Mouse (Mus musculus): ENCODE measurements around the gene Sh2d3c. TPM values are rescaled to one million over a fixed set of nuclear protein-coding genes. Genes with fewer than 3 reads are reported as not detected.
A peak's percentile ranks its signal among the peaks of the same experiment; 100 is the strongest.

The Sh2d3c gene
- polyA plus RNA-seq, 1 experiment from 2014 or later: 32.4 TPM

- Histone ChIP-seq H3K9ac (ENCODE audit: low read length) (peak overlapping the region; percentile 94; the same call in 1 of the 2 replicates), H3K4me3 (ENCODE audit: low read length) (no peak overlapping the region), H3K4me2 (ENCODE audit: low read depth, low read length) (no peak overlapping the region), H3K36me3 (ENCODE audit: control insufficient read depth, insufficient read depth) (0 out of 2 replicates have a peak, but pooled peaks cover 3% of the 10 kb centered on the region), H3K27ac (ENCODE audit: low read length) (no peak overlapping the region), H3K9me3 (replicated peaks; ENCODE audit: control insufficient read depth, low read length) (no peaks in the 10 kb centered on the region), H3K4me1 (ENCODE audit: control insufficient read depth, insufficient read depth, low read length) (peaks cover 8% of the 10 kb centered on the region), H3K27me3 (ENCODE audit: control insufficient read depth, insufficient read depth, low read length) (no peaks in the 10 kb centered on the region)
- no peak for ATAC-seq (replicated peaks; ENCODE audit: extremely low read depth, insufficient read depth, low FRiP score)
- 92% methylated on average over 14 of the region's 14 CpGs for WGBS
Measured at GRCm38 (mm10) chr2:32692496-32692895, 28.4 kb upstream of the Sh2d3c start.

- H3K9me3 ChIP-seq (replicated peaks; ENCODE audit: control insufficient read depth, low read length): no peaks in the 10 kb centered on the region
- no peaks in the 10 kb centered on the region for H3K36me3 ChIP-seq (ENCODE audit: control insufficient read depth, insufficient read depth)
- peak overlapping the region; percentile 94 for H3K9ac ChIP-seq (ENCODE audit: low read length)
- peak overlapping the region; percentile 85 for H3K4me3 ChIP-seq (ENCODE audit: low read length)
- peaks cover 8% of the 10 kb centered on the region for H3K4me1 ChIP-seq (ENCODE audit: control insufficient read depth, insufficient read depth, low read length)
- peak overlapping the region; percentile 78 for H3K4me2 ChIP-seq (ENCODE audit: low read depth, low read length)
- peak overlapping the region; percentile 86 for H3K27ac ChIP-seq (ENCODE audit: low read length)
- 17% methylated on average over 7 of the region's 7 CpGs for WGBS
- ATAC-seq (replicated peaks; ENCODE audit: extremely low read depth, insufficient read depth, low FRiP score): no peak
- H3K27me3 ChIP-seq (ENCODE audit: control insufficient read depth, insufficient read depth, low read length): no peaks in the 10 kb centered on the region
Measured at GRCm38 (mm10) chr2:32693282-32693681, 27.6 kb upstream of the Sh2d3c start.

GRCm38 (mm10) chr2:32693823-32694411 is 26.9 kb upstream of the Sh2d3c start:
- peak; percentile 97 for ATAC-seq (replicated peaks; ENCODE audit: extremely low read depth, insufficient read depth, low FRiP score)
- 0% methylated on average over 51 of the region's 51 CpGs for WGBS
- Histone ChIP-seq H3K36me3 (ENCODE audit: control insufficient read depth, insufficient read depth) (no peaks in the 10 kb centered on the region), H3K4me2 (ENCODE audit: low read depth, low read length) (peak overlapping the region; percentile 78), H3K9me3 (replicated peaks; ENCODE audit: control insufficient read depth, low read length) (no peaks in the 10 kb centered on the region), H3K27ac (ENCODE audit: low read length) (peak overlapping the region; percentile 86), H3K9ac (ENCODE audit: low read length) (peak overlapping the region; percentile 94), H3K4me1 (ENCODE audit: control insufficient read depth, insufficient read depth, low read length) (peaks cover 8% of the 10 kb centered on the region), H3K27me3 (ENCODE audit: control insufficient read depth, insufficient read depth, low read length) (no peaks in the 10 kb centered on the region), H3K4me3 (ENCODE audit: low read length) (peak overlapping the region; percentile 85)

GRCm38 (mm10) chr2:32694691-32695090 is 26.2 kb upstream of the Sh2d3c start:
- Histone ChIP-seq H3K4me1 (ENCODE audit: control insufficient read depth, insufficient read depth, low read length) (peaks cover 8% of the 10 kb centered on the region), H3K27me3 (ENCODE audit: control insufficient read depth, insufficient read depth, low read length) (no peaks in the 10 kb centered on the region), H3K36me3 (ENCODE audit: control insufficient read depth, insufficient read depth) (no peaks in the 10 kb centered on the region), H3K27ac (ENCODE audit: low read length) (peak overlapping the region; percentile 67), H3K9ac (ENCODE audit: low read length) (peak overlapping the region; percentile 71), H3K9me3 (replicated peaks; ENCODE audit: control insufficient read depth, low read length) (no peaks in the 10 kb centered on the region), H3K4me2 (ENCODE audit: low read depth, low read length) (peak overlapping the region; percentile 78), H3K4me3 (ENCODE audit: low read length) (peak overlapping the region; percentile 85)
- WGBS: 78% methylated on average over 12 of the region's 12 CpGs
- ATAC-seq (replicated peaks; ENCODE audit: extremely low read depth, insufficient read depth, low FRiP score): no peak

GRCm38 (mm10) chr2:32699680-32700079 is 21.2 kb upstream of the Sh2d3c start:
- 72% methylated on average over 6 of the region's 6 CpGs for WGBS
- Histone ChIP-seq H3K27ac (ENCODE audit: low read length) (no peak overlapping the region), H3K4me3 (ENCODE audit: low read length) (no peak overlapping the region), H3K36me3 (ENCODE audit: control insufficient read depth, insufficient read depth) (peaks cover 8% of the 10 kb centered on the region), H3K4me2 (ENCODE audit: low read depth, low read length) (no peak overlapping the region), H3K4me1 (ENCODE audit: control insufficient read depth, insufficient read depth, low read length) (no peaks in the 10 kb centered on the region), H3K9me3 (replicated peaks; ENCODE audit: control insufficient read depth, low read length) (no peaks in the 10 kb centered on the region), H3K27me3 (ENCODE audit: control insufficient read depth, insufficient read depth, low read length) (no peaks in the 10 kb centered on the region), H3K9ac (ENCODE audit: low read length) (no peak overlapping the region)
- ATAC-seq (replicated peaks; ENCODE audit: extremely low read depth, insufficient read depth, low FRiP score): no peak

GRCm38 (mm10) chr2:32700966-32701743 is 19.7 kb upstream of the Sh2d3c start:
- WGBS: 79% methylated on average over 14 of the region's 14 CpGs
- no peak overlapping the region for H3K27ac ChIP-seq (ENCODE audit: low read length)
- no peaks in the 10 kb centered on the region for H3K4me1 ChIP-seq (ENCODE audit: control insufficient read depth, insufficient read depth, low read length)
- peaks cover 19% of the 10 kb centered on the region for H3K36me3 ChIP-seq (ENCODE audit: control insufficient read depth, insufficient read depth)
- H3K27me3 ChIP-seq (ENCODE audit: control insufficient read depth, insufficient read depth, low read length): no peaks in the 10 kb centered on the region
- no peak overlapping the region for H3K9ac ChIP-seq (ENCODE audit: low read length)
- ATAC-seq (replicated peaks; ENCODE audit: extremely low read depth, insufficient read depth, low FRiP score): no peak
- no peaks in the 10 kb centered on the region for H3K9me3 ChIP-seq (replicated peaks; ENCODE audit: control insufficient read depth, low read length)
- H3K4me3 ChIP-seq (ENCODE audit: low read length): no peak overlapping the region
- no peak overlapping the region for H3K4me2 ChIP-seq (ENCODE audit: low read depth, low read length)

- 93% methylated on average over 8 of the region's 8 CpGs for WGBS
- H3K4me2 ChIP-seq (ENCODE audit: low read depth, low read length): no peak overlapping the region
- no peak overlapping the region for H3K27ac ChIP-seq (ENCODE audit: low read length)
- H3K4me3 ChIP-seq (ENCODE audit: low read length): no peak overlapping the region
- H3K36me3 ChIP-seq (ENCODE audit: control insufficient read depth, insufficient read depth): peaks cover 34% of the 10 kb centered on the region
- no peak overlapping the region for H3K9ac ChIP-seq (ENCODE audit: low read length)
- H3K4me1 ChIP-seq (ENCODE audit: control insufficient read depth, insufficient read depth, low read length): no peaks in the 10 kb centered on the region
- no peaks in the 10 kb centered on the region for H3K9me3 ChIP-seq (replicated peaks; ENCODE audit: control insufficient read depth, low read length)
- ATAC-seq (replicated peaks; ENCODE audit: extremely low read depth, insufficient read depth, low FRiP score): no peak
- no peaks in the 10 kb centered on the region for H3K27me3 ChIP-seq (ENCODE audit: control insufficient read depth, insufficient read depth, low read length)
Measured at GRCm38 (mm10) chr2:32703046-32703445, 17.8 kb upstream of the Sh2d3c start.

- H3K36me3 ChIP-seq (ENCODE audit: control insufficient read depth, insufficient read depth): peaks cover 42% of the 10 kb centered on the region
Measured at GRCm38 (mm10) chr2:32704021-32704421, 16.8 kb upstream of the Sh2d3c start, which contains the start of gene Fpgs. TSS of gene Fpgs (minus strand) at chr2:32704145.

GRCm38 (mm10) chr2:32705018-32705417 is 15.8 kb upstream of the Sh2d3c start:
- H3K4me3 ChIP-seq (ENCODE audit: low read length): no peak overlapping the region
- H3K9me3 ChIP-seq (replicated peaks; ENCODE audit: control insufficient read depth, low read length): no peaks in the 10 kb centered on the region
- H3K4me2 ChIP-seq (ENCODE audit: low read depth, low read length): no peak overlapping the region
- peaks cover 49% of the 10 kb centered on the region for H3K36me3 ChIP-seq (ENCODE audit: control insufficient read depth, insufficient read depth)
- no peaks in the 10 kb centered on the region for H3K4me1 ChIP-seq (ENCODE audit: control insufficient read depth, insufficient read depth, low read length)
- H3K27me3 ChIP-seq (ENCODE audit: control insufficient read depth, insufficient read depth, low read length): no peaks in the 10 kb centered on the region
- no peak overlapping the region for H3K27ac ChIP-seq (ENCODE audit: low read length)
- 92% methylated on average over 7 of the region's 7 CpGs for WGBS
- H3K9ac ChIP-seq (ENCODE audit: low read length): no peak overlapping the region
- ATAC-seq (replicated peaks; ENCODE audit: extremely low read depth, insufficient read depth, low FRiP score): no peak

More at GRCm38 (mm10) chr2:32704021-32704421, 16.8 kb upstream of the Sh2d3c start, which contains the start of gene Fpgs:
- no peak within 1 kb of the TSS for H3K27ac ChIP-seq (ENCODE audit: low read length)
- H3K9me3 ChIP-seq (replicated peaks; ENCODE audit: control insufficient read depth, low read length): no peaks in the 10 kb centered on the region
- H3K4me1 ChIP-seq (ENCODE audit: control insufficient read depth, insufficient read depth, low read length): no peaks in the 10 kb centered on the region
- no peak within 1 kb of the TSS for H3K4me3 ChIP-seq (ENCODE audit: low read length)
- H3K9ac ChIP-seq (ENCODE audit: low read length): no peak within 1 kb of the TSS
- H3K4me2 ChIP-seq (ENCODE audit: low read depth, low read length): no peak within 1 kb of the TSS
- no peaks in the 10 kb centered on the region for H3K27me3 ChIP-seq (ENCODE audit: control insufficient read depth, insufficient read depth, low read length)
- ATAC-seq (replicated peaks; ENCODE audit: extremely low read depth, insufficient read depth, low FRiP score): no peak
- 76% methylated on average over 2 of the region's 2 CpGs for WGBS

Data from heart, embryonic 16.5 days (tissue).